Mouse (Mus musculus) bone marrow macrophage, adult 2 months (primary cell): ENCODE results near the gene Gpatch2l.

Source experiments
- CTCF ChIP-seq: IDR thresholded peaks from 2 replicates; pipeline ENCODE4 v1.5.1; 2012; ENCODE audit warnings: low read depth, mild to moderate bottlenecking, low read length, moderate library complexity
- POLR2A ChIP-seq: IDR thresholded peaks from 2 replicates; pipeline ENCODE4 v1.6.1; 2012; ENCODE audit warnings: mild to moderate bottlenecking, low read depth, low read length, borderline replicate concordance

- no peak for TF ChIP-seq CTCF
- no peak for TF ChIP-seq POLR2A
These were observed 30.5 kb upstream of the Gpatch2l start for GRCm38 (mm10) chr12:86211099-86211520.
